Mouse (Mus musculus): ENCODE data around the gene Card9. TPM values are rescaled to one million over a fixed set of nuclear protein-coding genes. Genes with fewer than 3 reads are reported as not detected.
"Not testable (repeated sequence)": the region's sequence is repeated elsewhere in the genome, so short reads cannot be mapped to it uniquely, and the experiment has no call there.

Gene Card9
- polyA plus RNA-seq, 1 experiment from 2014 or later, result 0.50 TPM

GRCm38 (mm10) chr2:26390954-26391353 is 30.2 kb upstream of the Card9 start:
- ATAC-seq (ENCODE audit: insufficient number of reproducible peaks, insufficient read depth, low FRiP score, low TSS enrichment, low read depth), result no peak
- Histone ChIP-seq H3K4me2 (no peak overlapping the region; the same call in 1 of the 2 replicates), H3K9me3 (no peaks in the 10 kb centered on the region), H3K27me3 (no peaks in the 10 kb centered on the region), H3K4me1 (replicated peaks) (peaks cover 19% of the 10 kb centered on the region), H3K27ac (no peak overlapping the region), H3K4me3 (replicated peaks) (no peak overlapping the region), H3K9ac (replicated peaks) (no peak overlapping the region), H3K36me3 (peaks cover 76% of the 10 kb centered on the region)
- 84% methylated on average over 3 of the region's 3 CpGs for WGBS

GRCm38 (mm10) chr2:26389154-26389690 is 28.5 kb upstream of the Card9 start, which contains the start of the genes Entr1 and Pmpca:
Gene Entr1, minus strand, starts transcription at chr2:26389316.
Gene Pmpca, plus strand, starts transcription at chr2:26389339.
- H3K36me3 ChIP-seq, result peaks cover 76% of the 10 kb centered on the region
- peak within 1 kb of the TSS; percentile 90 for H3K9ac ChIP-seq (replicated peaks)
- peak within 1 kb of the TSS; percentile 94 for H3K4me3 ChIP-seq (replicated peaks)
- no peaks in the 10 kb centered on the region for H3K9me3 ChIP-seq
- peaks cover 19% of the 10 kb centered on the region for H3K4me1 ChIP-seq (replicated peaks)
- ATAC-seq (ENCODE audit: insufficient number of reproducible peaks, insufficient read depth, low FRiP score, low TSS enrichment, low read depth), result peak; percentile 84
- H3K27ac ChIP-seq, result peak within 1 kb of the TSS; percentile 76
- under 1% methylated on average over 56 of the region's 60 CpGs for WGBS
- H3K27me3 ChIP-seq, result no peaks in the 10 kb centered on the region
- H3K4me2 ChIP-seq, result peak within 1 kb of the TSS; percentile 97

- H3K27me3 ChIP-seq, result no peaks in the 10 kb centered on the region
- ATAC-seq (ENCODE audit: insufficient number of reproducible peaks, insufficient read depth, low FRiP score, low TSS enrichment, low read depth), result peak; percentile 67
- 1% methylated on average over 36 of the region's 45 CpGs for WGBS
- peak overlapping the region; percentile 97 for H3K4me2 ChIP-seq
- H3K4me3 ChIP-seq (replicated peaks), result peak overlapping the region; percentile 94
- H3K4me1 ChIP-seq (replicated peaks), result peaks cover 19% of the 10 kb centered on the region
- H3K27ac ChIP-seq, result peak overlapping the region; percentile 76
- H3K36me3 ChIP-seq, result peaks cover 76% of the 10 kb centered on the region
- no peaks in the 10 kb centered on the region for H3K9me3 ChIP-seq
- peak overlapping the region; percentile 90 for H3K9ac ChIP-seq (replicated peaks)
Observed at GRCm38 (mm10) chr2:26388682-26389153, 28.0 kb upstream of the Card9 start.

- Histone ChIP-seq H3K27me3 (no peaks in the 10 kb centered on the region), H3K9ac (replicated peaks) (no peak overlapping the region), H3K4me1 (replicated peaks) (peaks cover 19% of the 10 kb centered on the region), H3K27ac (no peak overlapping the region), H3K9me3 (no peaks in the 10 kb centered on the region), H3K4me3 (replicated peaks) (peak overlapping the region; percentile 94; the same call in 1 of the 2 replicates), H3K36me3 (peaks cover 76% of the 10 kb centered on the region), H3K4me2 (peak overlapping the region; percentile 97)
- WGBS, result 87% methylated on average over 3 of the region's 3 CpGs
- no peak for ATAC-seq (ENCODE audit: insufficient number of reproducible peaks, insufficient read depth, low FRiP score, low TSS enrichment, low read depth)
Observed at GRCm38 (mm10) chr2:26387713-26388112, 27.0 kb upstream of the Card9 start.

DNA sequence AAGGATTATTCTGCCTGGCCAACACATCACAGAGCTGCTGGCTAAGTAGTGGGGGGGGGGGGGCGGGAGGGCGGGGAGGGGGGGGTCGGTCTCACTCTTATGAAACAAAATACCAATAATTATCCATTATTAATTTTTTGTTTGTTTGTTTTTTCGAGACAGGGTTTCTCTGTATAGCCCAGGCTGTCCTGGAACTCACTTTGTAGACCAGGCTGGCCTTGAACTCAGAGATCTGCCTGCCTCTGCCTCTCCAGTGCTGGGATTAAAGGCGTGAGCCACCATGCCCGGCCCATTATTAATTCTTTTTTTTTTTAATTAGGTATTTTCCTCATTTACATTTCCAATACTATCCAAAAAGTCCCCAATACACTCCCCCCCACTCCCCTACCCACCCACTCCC is 20.2 kb upstream of the Card9 start:
- Histone ChIP-seq H3K27ac (peak overlapping the region; percentile 53; the same call in 1 of the 2 replicates), H3K9ac (replicated peaks) (peak overlapping the region; percentile 80; the same call in 1 of the 2 replicates), H3K4me2 (peak overlapping the region; percentile 93), H3K4me3 (replicated peaks) (peak overlapping the region; percentile 87), H3K36me3 (peaks cover 70% of the 10 kb centered on the region)
- 28% methylated on average over 6 of the region's 6 CpGs for WGBS
- ATAC-seq (ENCODE audit: insufficient number of reproducible peaks, insufficient read depth, low FRiP score, low TSS enrichment, low read depth); H3K9me3 ChIP-seq; H3K4me1 ChIP-seq (replicated peaks); H3K27me3 ChIP-seq: not testable (repeated sequence)

DNA sequence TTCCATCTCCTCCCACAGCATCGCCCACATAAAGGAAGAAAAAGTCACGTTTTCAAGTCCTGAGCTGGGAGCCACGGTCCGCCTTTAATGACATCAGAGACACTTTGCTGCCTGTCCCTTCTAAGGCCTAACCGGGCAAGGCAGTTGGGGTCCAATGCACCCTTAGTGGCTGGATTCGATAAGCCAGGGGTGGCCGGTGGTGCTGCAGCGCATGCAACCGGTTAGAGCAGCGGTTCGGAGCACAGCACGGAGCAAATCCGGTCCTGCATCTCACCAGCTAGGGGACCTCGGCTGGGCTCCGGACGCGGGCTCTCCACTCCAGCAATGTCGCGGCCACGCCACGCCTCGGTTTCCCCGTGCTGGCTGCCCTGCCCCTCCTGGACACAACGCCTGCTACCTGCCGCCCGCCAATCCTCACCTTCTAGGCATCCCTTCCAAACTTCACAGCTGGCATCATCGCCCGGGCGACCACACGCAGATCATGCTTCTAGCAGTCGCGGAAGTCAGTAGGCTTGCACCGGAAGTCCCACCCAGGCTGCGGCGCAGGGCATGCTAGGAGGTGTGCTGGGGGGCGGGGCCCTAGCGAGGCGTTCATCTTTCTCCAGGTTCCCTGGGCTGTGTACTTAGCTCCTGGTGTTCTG is 19.5 kb upstream of the Card9 start, which contains the start of gene Snapc4:
Gene Snapc4 (minus strand): TSS at position 523 of the 641 bp plus-strand sequence.
- peak within 1 kb of the TSS; percentile 53; the same call in 1 of the 2 replicates for H3K27ac ChIP-seq
- under 1% methylated on average over 38 of the region's 38 CpGs for WGBS

GRCm38 (mm10) chr2:26372396-26372795 is 11.7 kb upstream of the Card9 start:
- no peak overlapping the region for H3K27ac ChIP-seq
- H3K27me3 ChIP-seq, result no peaks in the 10 kb centered on the region
- 95% methylated on average over 8 of the region's 8 CpGs for WGBS
- peaks cover 99% of the 10 kb centered on the region for H3K36me3 ChIP-seq
- H3K9ac ChIP-seq (replicated peaks), result no peak overlapping the region
- H3K9me3 ChIP-seq, result no peaks in the 10 kb centered on the region
- H3K4me1 ChIP-seq (replicated peaks), result no peaks in the 10 kb centered on the region
- no peak overlapping the region for H3K4me3 ChIP-seq (replicated peaks)
- no peak for ATAC-seq (ENCODE audit: insufficient number of reproducible peaks, insufficient read depth, low FRiP score, low TSS enrichment, low read depth)
- no peak overlapping the region for H3K4me2 ChIP-seq

More for the DNA sequence above, 19.5 kb upstream of the Card9 start, which contains the start of gene Snapc4:
- H3K36me3 ChIP-seq, result peaks cover 70% of the 10 kb centered on the region
- peak within 1 kb of the TSS; percentile 80 for H3K9ac ChIP-seq (replicated peaks)
- peak within 1 kb of the TSS; percentile 87 for H3K4me3 ChIP-seq (replicated peaks)
- no peaks in the 10 kb centered on the region for H3K27me3 ChIP-seq
- ATAC-seq (ENCODE audit: insufficient number of reproducible peaks, insufficient read depth, low FRiP score, low TSS enrichment, low read depth), result peak; percentile 97
- H3K4me2 ChIP-seq, result peak within 1 kb of the TSS; percentile 93
- H3K4me1 ChIP-seq (replicated peaks), result peaks cover 5% of the 10 kb centered on the region
- no peaks in the 10 kb centered on the region for H3K9me3 ChIP-seq

GRCm38 (mm10) chr2:26368572-26368971 is 7.9 kb upstream of the Card9 start:
- no peak for ATAC-seq (ENCODE audit: insufficient number of reproducible peaks, insufficient read depth, low FRiP score, low TSS enrichment, low read depth)
- H3K9me3 ChIP-seq, result no peaks in the 10 kb centered on the region
- no peak overlapping the region for H3K27ac ChIP-seq
- peaks cover 99% of the 10 kb centered on the region for H3K36me3 ChIP-seq
- 80% methylated on average over 1 of the region's 1 CpGs for WGBS
- H3K4me2 ChIP-seq, result no peak overlapping the region
- H3K4me3 ChIP-seq (replicated peaks), result no peak overlapping the region
- H3K4me1 ChIP-seq (replicated peaks), result no peaks in the 10 kb centered on the region
- H3K27me3 ChIP-seq, result no peaks in the 10 kb centered on the region
- no peak overlapping the region for H3K9ac ChIP-seq (replicated peaks)

- Histone ChIP-seq H3K4me1 (replicated peaks) (no peaks in the 10 kb centered on the region), H3K9me3 (no peaks in the 10 kb centered on the region), H3K4me3 (replicated peaks) (no peak overlapping the region), H3K36me3 (peaks cover 98% of the 10 kb centered on the region), H3K27me3 (no peaks in the 10 kb centered on the region), H3K9ac (replicated peaks) (no peak overlapping the region), H3K27ac (no peak overlapping the region), H3K4me2 (no peak overlapping the region)
- no peak for ATAC-seq (ENCODE audit: insufficient number of reproducible peaks, insufficient read depth, low FRiP score, low TSS enrichment, low read depth)
- 93% methylated on average over 6 of the region's 6 CpGs for WGBS
Observed at GRCm38 (mm10) chr2:26367911-26368310, 7.2 kb upstream of the Card9 start.

- no peaks in the 10 kb centered on the region for H3K9me3 ChIP-seq
- no peaks in the 10 kb centered on the region for H3K4me1 ChIP-seq (replicated peaks)
- WGBS, result 88% methylated on average over 10 of the region's 10 CpGs
- no peak overlapping the region for H3K27ac ChIP-seq
- peaks cover 76% of the 10 kb centered on the region for H3K36me3 ChIP-seq
- H3K27me3 ChIP-seq, result no peaks in the 10 kb centered on the region
- H3K4me2 ChIP-seq, result no peak overlapping the region
- H3K4me3 ChIP-seq (replicated peaks), result no peak overlapping the region
- no peak for ATAC-seq (ENCODE audit: insufficient number of reproducible peaks, insufficient read depth, low FRiP score, low TSS enrichment, low read depth)
- H3K9ac ChIP-seq (replicated peaks), result no peak overlapping the region
Observed at GRCm38 (mm10) chr2:26364738-26365465, 4.2 kb upstream of the Card9 start.

DNA sequence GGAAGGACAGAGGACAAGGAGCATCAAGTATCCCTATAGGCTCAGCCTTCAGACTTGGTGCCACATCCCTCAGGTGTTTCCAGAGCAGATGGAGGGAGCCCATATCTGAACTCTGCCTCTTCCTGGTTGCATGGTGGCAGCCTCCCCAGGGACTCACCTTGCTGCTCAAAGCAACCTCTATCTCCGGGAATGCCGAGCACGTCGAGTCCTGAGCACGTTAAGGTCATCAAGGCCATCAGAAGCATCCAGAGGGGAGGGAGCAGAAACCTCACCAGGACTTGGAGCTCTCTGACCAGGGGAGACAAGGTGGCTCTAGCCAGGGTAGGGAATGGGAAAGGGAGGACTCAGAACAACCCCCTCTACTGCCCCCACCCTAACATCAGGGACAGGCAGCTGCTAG is 2.8 kb upstream of the Card9 start:
- no peaks in the 10 kb centered on the region for H3K9me3 ChIP-seq
- no peaks in the 10 kb centered on the region for H3K27me3 ChIP-seq
- no peak for ATAC-seq (ENCODE audit: insufficient number of reproducible peaks, insufficient read depth, low FRiP score, low TSS enrichment, low read depth)
- H3K4me1 ChIP-seq (replicated peaks), result no peaks in the 10 kb centered on the region
- H3K27ac ChIP-seq, result no peak overlapping the region
- no peak overlapping the region for H3K4me3 ChIP-seq (replicated peaks)
- H3K9ac ChIP-seq (replicated peaks), result no peak overlapping the region
- no peak overlapping the region for H3K4me2 ChIP-seq
- 81% methylated on average over 5 of the region's 5 CpGs for WGBS
- H3K36me3 ChIP-seq, result peaks cover 61% of the 10 kb centered on the region
